Mouse (Mus musculus) kidney, embryonic 14.5 days (tissue): Measurements from ENCODE around the gene Lypla2. TPM values are rescaled to one million over a fixed set of nuclear protein-coding genes. Genes with fewer than 3 reads are reported as not detected.

Experiments
- ATAC-seq: fragments of 200-750 bp; cut with Nextera tagmentation; 2 replicates; pipeline ENCODE4 v1.8.0; 2017; ENCODE audit warnings: moderate number of reproducible peaks, mild to moderate bottlenecking, moderate TSS enrichment, moderate library complexity; ENCODE audit not compliant: low FRiP score, low TSS enrichment
- H3K27ac ChIP-seq: fragments of 300-500 bp; sonication (generic); 2 replicates; pipeline ENCODE4 v1.5.1; 2014; ENCODE audit warnings: low read depth, mild to moderate bottlenecking, low read length, moderate library complexity, mixed read lengths
- H3K27me3 ChIP-seq: fragments of 300-500 bp; sonication (generic); 2 replicates; pipeline ENCODE4 v1.6.1; 2014; ENCODE audit warnings: mild to moderate bottlenecking, low read length; ENCODE audit not compliant: control insufficient read depth, insufficient read depth
- H3K36me3 ChIP-seq: fragments of 300-500 bp; sonication (generic); 2 replicates; pipeline ENCODE4 v1.6.1; 2014; ENCODE audit warnings: low read length, mixed read lengths; ENCODE audit not compliant: control insufficient read depth, insufficient read depth
- H3K4me1 ChIP-seq: fragments of 300-500 bp; sonication (generic); 2 replicates; pipeline ENCODE4 v1.6.1; 2014; ENCODE audit warnings: low read length, mixed read lengths; ENCODE audit not compliant: control insufficient read depth, insufficient read depth
- H3K4me2 ChIP-seq: fragments of 300-500 bp; sonication (generic); replicated peaks from 2 replicates; pipeline ENCODE4 v1.6.1; 2014; ENCODE audit warnings: low read depth, mild to moderate bottlenecking, low read length
- H3K4me3 ChIP-seq: fragments of 300-500 bp; sonication (generic); 2 replicates; pipeline ENCODE4 v1.5.1; 2014; ENCODE audit warnings: mild to moderate bottlenecking, low read length
- H3K9ac ChIP-seq: fragments of 300-500 bp; sonication (generic); 2 replicates; pipeline ENCODE4 v1.6.1; 2014; ENCODE audit warnings: low read depth, mild to moderate bottlenecking, low read length, moderate library complexity
- H3K9me3 ChIP-seq: fragments of 300-500 bp; sonication (generic); 2 replicates; pipeline ENCODE4 v1.6.1; 2016; ENCODE audit warnings: low read length; ENCODE audit not compliant: control insufficient read depth
- WGBS: fragments of 180-500 bp; shearing (Covaris S2); extraction: QIAGEN DNeasy Blood & Tissue Kit; methylation state at CpG from one replicate; pipeline ENCODE4 v1.1.7; 2014; 5-methylcytosine and 5-hydroxymethylcytosine counted together
- polyA plus RNA-seq: library from polyadenylated mRNA; unstranded; fragments of >200 nt; fragmentation: Nextera tagmentation; extraction: Ambion mirVana; gene quantifications from 2 replicates; pipeline ENCODE4 v1.2.1, GENCODE M21; 2014

Lypla2 gene
- polyA plus RNA-seq, 1 experiment from 2014 or later = 133 TPM

DNA sequence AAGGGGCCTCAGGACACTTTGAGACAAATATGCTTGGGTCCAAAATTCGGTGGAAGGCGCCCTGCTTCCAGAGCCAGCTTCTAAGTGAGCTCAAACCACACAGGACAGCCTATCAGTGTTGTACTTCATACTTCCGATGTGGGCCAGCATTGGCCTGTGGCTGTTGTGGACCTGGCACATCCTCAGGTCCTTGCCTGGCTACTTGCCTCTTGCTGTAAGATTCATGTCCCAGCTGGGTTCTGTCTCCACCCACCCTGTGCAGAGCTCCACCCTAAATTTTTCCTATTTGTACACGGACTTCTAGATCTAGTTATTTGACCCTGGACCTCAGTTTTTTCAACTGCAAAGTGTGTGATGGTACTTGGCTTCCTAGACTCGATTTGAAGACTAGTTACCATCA, 36.9 kb downstream of the Lypla2 start:
- H3K4me2 ChIP-seq = no peak overlapping the region
- H3K4me3 ChIP-seq = no peak overlapping the region
- peaks cover 16% of the 10 kb centered on the region for H3K36me3 ChIP-seq
- no peaks in the 10 kb centered on the region for H3K9me3 ChIP-seq
- no peak for ATAC-seq
- no peak overlapping the region for H3K27ac ChIP-seq
- H3K27me3 ChIP-seq = no peaks in the 10 kb centered on the region
- H3K9ac ChIP-seq = no peak overlapping the region
- no peaks in the 10 kb centered on the region for H3K4me1 ChIP-seq
- 74% methylated on average over 5 of the region's 5 CpGs for WGBS

DNA sequence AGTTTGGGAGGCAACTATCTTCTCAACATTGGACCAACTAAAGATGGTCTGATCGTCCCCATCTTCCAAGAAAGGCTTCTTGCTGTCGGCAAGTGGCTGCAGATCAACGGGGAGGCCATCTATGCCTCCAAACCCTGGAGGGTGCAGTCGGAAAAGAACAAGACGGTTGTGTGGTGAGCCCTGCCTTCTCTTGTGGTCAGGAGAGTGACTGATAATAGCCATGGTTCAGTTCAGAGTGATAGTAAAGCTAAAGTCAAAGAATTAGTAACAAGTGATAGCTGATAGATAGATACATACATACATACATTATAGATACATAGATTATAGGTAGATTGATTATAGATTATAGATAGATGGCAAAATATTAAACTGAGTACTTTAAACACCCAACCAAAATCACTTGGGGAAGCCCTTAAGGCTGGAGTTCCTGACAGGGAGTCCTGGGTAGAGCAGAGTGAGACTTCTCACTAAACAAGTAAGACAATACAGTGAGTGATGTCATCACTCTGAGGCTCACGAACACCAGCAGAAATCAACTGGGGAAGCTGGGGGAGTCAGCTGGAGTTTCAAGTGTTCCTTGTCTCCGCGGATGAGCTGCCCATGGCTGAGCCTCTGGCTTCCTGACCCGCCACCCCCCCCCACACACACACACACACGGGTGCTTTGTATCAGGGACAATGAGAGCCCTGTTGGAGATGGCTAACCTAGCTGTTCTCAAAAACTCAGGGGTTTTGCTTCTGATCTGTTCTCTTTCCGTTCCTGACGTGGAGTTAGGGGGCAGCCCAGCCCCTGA, 37.5 kb downstream of the Lypla2 start:
- no peaks in the 10 kb centered on the region for H3K9me3 ChIP-seq

DNA sequence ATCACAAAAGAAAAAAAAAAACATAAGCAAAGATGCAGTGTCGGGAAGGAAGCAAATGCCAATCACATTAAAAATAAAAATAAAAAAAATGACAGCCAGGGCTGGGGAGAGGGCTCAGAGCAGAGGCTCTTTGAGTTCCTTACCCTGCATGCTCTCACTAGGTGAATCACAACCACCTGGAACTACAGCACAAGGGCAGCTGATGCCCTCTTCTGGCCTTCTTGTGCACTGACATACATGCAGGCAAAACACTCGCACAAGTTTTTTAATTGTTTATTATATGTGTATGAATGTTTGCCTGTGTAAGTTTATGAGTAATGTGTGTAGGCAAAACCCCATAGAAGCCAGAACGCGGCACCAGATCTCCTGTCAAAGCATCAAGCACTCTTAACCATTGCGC, 40.6 kb downstream of the Lypla2 start:
- H3K27ac ChIP-seq = no peak overlapping the region
- WGBS = 67% methylated on average over 5 of the region's 5 CpGs
- no peak overlapping the region for H3K4me3 ChIP-seq
- ATAC-seq = no peak
- H3K36me3 ChIP-seq = peaks cover 9% of the 10 kb centered on the region; the same call in 1 of the 2 replicates
- H3K27me3 ChIP-seq = no peaks in the 10 kb centered on the region
- no peak overlapping the region for H3K9ac ChIP-seq
- H3K4me1 ChIP-seq = no peaks in the 10 kb centered on the region
- no peak overlapping the region for H3K4me2 ChIP-seq
- no peaks in the 10 kb centered on the region for H3K9me3 ChIP-seq

More for the DNA sequence above, 37.5 kb downstream of the Lypla2 start:
- Histone ChIP-seq H3K9ac (no peak overlapping the region), H3K27me3 (no peaks in the 10 kb centered on the region), H3K4me2 (no peak overlapping the region), H3K4me3 (no peak overlapping the region), H3K4me1 (no peaks in the 10 kb centered on the region), H3K36me3 (peaks cover 16% of the 10 kb centered on the region), H3K27ac (no peak overlapping the region)
- no peak for ATAC-seq
- WGBS = 67% methylated on average over 12 of the region's 12 CpGs

DNA sequence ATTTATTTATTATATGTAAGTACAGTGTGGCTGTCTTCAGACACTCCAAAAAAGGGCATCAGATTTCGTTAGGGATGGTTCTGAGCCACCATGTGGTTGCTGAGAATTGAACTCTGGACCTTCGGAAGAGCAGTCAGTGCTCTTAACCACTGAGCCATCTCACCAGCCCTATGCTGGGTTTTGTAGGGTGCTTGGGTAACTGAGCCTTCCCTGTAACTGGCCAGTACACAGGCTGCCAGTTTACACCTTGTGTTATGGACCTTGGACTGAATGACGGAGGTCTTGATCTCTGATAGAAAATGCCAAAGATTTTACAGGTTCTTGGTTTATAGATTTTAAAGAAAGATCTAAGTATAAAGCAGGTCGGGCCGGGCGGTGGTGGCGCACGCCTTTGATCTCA, 42.2 kb downstream of the Lypla2 start:
- Histone ChIP-seq H3K36me3 (peaks cover 15% of the 10 kb centered on the region; the same call in 1 of the 2 replicates), H3K4me2 (no peak overlapping the region)
- 95% methylated on average over 8 of the region's 8 CpGs for WGBS

DNA sequence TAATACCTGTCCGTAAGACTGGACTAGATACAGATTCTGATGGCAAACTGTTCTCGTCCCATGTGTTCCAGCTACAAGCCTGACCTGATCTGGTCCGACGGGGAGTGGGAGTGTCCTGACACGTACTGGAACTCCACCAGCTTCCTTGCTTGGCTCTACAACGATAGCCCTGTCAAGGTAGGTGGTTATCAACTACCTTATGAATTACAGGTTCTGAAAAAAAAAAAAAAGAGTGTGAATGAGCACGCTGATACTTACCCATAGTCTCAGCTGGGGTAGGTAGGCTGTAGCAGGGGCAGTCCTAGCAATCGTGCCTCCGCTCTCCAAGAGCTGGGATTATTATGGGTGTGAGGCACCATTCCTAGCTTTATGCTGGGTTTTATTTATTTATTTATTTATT, 42.6 kb downstream of the Lypla2 start:
- ATAC-seq = no peak
- H3K27me3 ChIP-seq = no peaks in the 10 kb centered on the region

More for the DNA sequence above, 42.2 kb downstream of the Lypla2 start:
- no peak for ATAC-seq
- Histone ChIP-seq H3K4me1 (no peaks in the 10 kb centered on the region), H3K27me3 (no peaks in the 10 kb centered on the region), H3K9ac (no peak overlapping the region), H3K9me3 (no peaks in the 10 kb centered on the region), H3K4me3 (no peak overlapping the region), H3K27ac (no peak overlapping the region)

DNA sequence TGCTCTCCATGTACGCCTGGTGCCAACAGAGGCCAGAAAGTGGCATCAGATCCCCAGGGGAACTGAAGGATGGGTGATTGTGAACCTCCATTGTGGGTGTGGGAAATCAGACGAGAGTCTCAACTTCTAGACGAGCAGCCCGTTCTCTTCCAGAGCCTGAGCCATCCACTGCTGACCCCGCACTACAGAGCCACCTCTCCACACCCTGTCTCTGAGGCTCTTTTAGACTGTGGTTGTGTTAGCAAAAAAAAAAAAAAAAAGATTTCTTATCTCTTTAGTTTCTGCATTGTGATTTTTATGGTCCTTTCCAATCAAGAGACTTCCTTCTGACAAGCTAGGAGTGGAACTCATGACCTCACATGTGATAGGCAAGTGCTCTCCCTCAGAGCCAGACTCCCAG, 43.0 kb downstream of the Lypla2 start:
- no peak for ATAC-seq
- Histone ChIP-seq H3K9me3 (no peaks in the 10 kb centered on the region), H3K27me3 (no peaks in the 10 kb centered on the region), H3K4me3 (no peak overlapping the region), H3K9ac (no peak overlapping the region), H3K4me1 (no peaks in the 10 kb centered on the region), H3K27ac (no peak overlapping the region), H3K36me3 (peaks cover 16% of the 10 kb centered on the region; the same call in 1 of the 2 replicates), H3K4me2 (no peak overlapping the region)
- WGBS = 88% methylated on average over 5 of the region's 5 CpGs

More for the DNA sequence above, 42.6 kb downstream of the Lypla2 start:
- 89% methylated on average over 9 of the region's 9 CpGs for WGBS
- H3K9ac ChIP-seq = no peak overlapping the region
- no peaks in the 10 kb centered on the region for H3K9me3 ChIP-seq
- peaks cover 15% of the 10 kb centered on the region; the same call in 1 of the 2 replicates for H3K36me3 ChIP-seq
- no peak overlapping the region for H3K27ac ChIP-seq
- H3K4me3 ChIP-seq = no peak overlapping the region
- H3K4me2 ChIP-seq = no peak overlapping the region
- no peaks in the 10 kb centered on the region for H3K4me1 ChIP-seq

DNA sequence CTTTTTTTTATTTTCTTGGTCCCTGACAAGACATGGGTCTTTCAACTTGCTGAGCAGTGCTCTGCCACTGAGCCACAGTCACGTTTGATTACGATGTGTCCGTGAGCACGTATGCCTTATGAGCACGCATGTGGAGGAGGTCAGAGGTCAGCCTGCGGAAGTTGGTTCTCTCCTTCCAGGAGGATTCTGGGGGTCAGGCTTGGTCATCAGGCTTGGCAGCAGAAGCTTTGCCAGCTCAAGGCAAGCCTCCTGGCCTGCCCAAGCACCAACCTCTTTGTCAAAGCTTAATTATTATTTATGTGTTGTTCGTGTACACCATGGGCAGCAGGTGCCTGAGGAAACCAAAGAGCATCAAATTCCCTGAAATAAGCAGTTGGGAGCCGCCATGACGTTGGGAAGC, 44.0 kb downstream of the Lypla2 start:
- Histone ChIP-seq H3K27me3 (no peaks in the 10 kb centered on the region), H3K4me1 (no peaks in the 10 kb centered on the region), H3K9me3 (no peaks in the 10 kb centered on the region), H3K4me3 (no peak overlapping the region), H3K27ac (no peak overlapping the region), H3K36me3 (peaks cover 11% of the 10 kb centered on the region; the same call in 1 of the 2 replicates), H3K4me2 (no peak overlapping the region), H3K9ac (no peak overlapping the region)
- ATAC-seq = no peak
- WGBS = 84% methylated on average over 9 of the region's 9 CpGs

DNA sequence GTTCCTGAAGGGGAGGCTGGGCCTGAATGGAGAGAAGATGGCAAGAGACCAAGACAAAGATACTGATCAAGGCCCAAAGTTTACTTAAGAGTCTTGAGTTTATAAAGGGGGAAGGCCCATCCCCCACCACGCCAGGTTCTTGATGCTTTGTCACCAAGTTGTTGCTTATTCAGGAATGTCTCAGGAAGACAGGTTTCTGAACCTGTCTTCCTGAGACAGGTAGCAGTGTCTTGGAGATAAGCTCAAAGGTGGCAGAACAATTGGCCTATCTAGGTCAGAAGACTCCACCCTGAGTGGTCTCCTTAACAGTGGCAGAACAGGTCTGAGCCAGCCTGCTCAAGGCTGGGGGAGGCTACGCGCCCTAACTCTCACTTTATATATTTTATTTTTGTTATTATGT, 45.6 kb downstream of the Lypla2 start:
- H3K36me3 ChIP-seq = peaks cover 9% of the 10 kb centered on the region; the same call in 1 of the 2 replicates
- no peak for ATAC-seq

DNA sequence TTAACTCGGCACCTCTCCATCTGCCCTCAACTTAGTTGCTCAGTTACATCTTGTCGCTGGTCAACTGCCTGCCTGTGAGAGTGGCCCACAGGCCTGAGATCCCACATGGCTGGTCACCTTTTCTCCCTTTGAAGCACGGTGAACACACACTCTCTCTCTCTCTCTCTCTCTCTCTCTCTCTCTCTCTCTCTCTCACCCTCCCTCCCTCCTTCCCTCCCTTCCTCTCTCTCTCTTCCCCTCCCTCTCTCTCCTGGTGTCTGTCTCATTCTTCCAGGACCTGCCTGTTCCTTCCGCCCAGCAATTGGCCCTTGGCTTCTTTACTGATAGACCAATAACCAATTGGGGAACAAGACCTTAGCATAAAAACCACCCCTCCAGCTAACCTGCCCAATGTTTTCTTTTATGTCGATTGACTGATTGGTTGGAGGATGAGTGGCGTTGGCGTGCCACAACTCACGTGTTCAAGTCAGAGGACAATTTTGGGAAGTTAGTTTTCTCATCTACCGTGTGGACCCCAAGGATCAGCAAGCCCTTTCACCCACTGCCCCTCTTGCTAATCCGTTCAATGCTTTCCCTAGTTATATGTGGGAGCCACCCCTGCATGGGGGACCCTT, 46.1 kb downstream of the Lypla2 start:
- Histone ChIP-seq H3K4me1 (peaks cover 7% of the 10 kb centered on the region), H3K4me2 (no peak overlapping the region), H3K36me3 (peaks cover 9% of the 10 kb centered on the region; the same call in 1 of the 2 replicates), H3K9me3 (no peaks in the 10 kb centered on the region), H3K4me3 (no peak overlapping the region), H3K27ac (no peak overlapping the region), H3K27me3 (no peaks in the 10 kb centered on the region), H3K9ac (no peak overlapping the region)
- 86% methylated on average over 10 of the region's 10 CpGs for WGBS
- ATAC-seq = no peak

More for the DNA sequence above, 45.6 kb downstream of the Lypla2 start:
- 92% methylated on average over 3 of the region's 3 CpGs for WGBS
- H3K27ac ChIP-seq = no peak overlapping the region
- no peaks in the 10 kb centered on the region for H3K27me3 ChIP-seq
- no peak overlapping the region for H3K4me2 ChIP-seq
- H3K9me3 ChIP-seq = no peaks in the 10 kb centered on the region
- H3K9ac ChIP-seq = no peak overlapping the region
- H3K4me3 ChIP-seq = no peak overlapping the region
- peaks cover 2% of the 10 kb centered on the region; the same call in 1 of the 2 replicates for H3K4me1 ChIP-seq
